19 mouse cellular contexts compared by ENCODE assay signal in genomic region chr9:70962781-70963455, GRCm38 (mm10). TPM values are rescaled to one million over a fixed set of nuclear protein-coding genes. Genes with fewer than 3 reads are reported as not detected.
DNase-seq lines count a peak whose midpoint lies in the region; ATAC-seq lines count a peak whose summit lies in the region.
"Had no signal": no experiment of that assay in that cellular context is flagged by ENCODE, and none has a peak within 500 bp of the region (broad histone marks: within the 10 kb centered on the region; RNA-seq: fewer than 3 reads in every experiment).

No protein-coding gene starts in this region.

- no peak overlapping the region for H3K9ac ChIP-seq in neural tube, embryonic 13.5 days
- no peak overlapping the region for H3K9ac ChIP-seq in midbrain, embryonic 12.5 days (replicated peaks)
- H3K9ac ChIP-seq: embryonic facial prominence, embryonic 12.5 days had no signal

- H3K9me3 ChIP-seq in heart, embryonic 10.5 days = no peaks in the 10 kb centered on the region
- no peaks in the 10 kb centered on the region for H3K9me3 ChIP-seq in neural tube, embryonic 13.5 days
- no peaks in the 10 kb centered on the region for H3K9me3 ChIP-seq in midbrain, embryonic 12.5 days
- H3K9me3 ChIP-seq: embryonic facial prominence, embryonic 12.5 days had no signal

- no peak overlapping the region for H3K4me3 ChIP-seq in heart, embryonic 10.5 days
- no peak overlapping the region for H3K4me3 ChIP-seq in neural tube, embryonic 13.5 days
- H3K4me3 ChIP-seq in midbrain, embryonic 12.5 days = no peak overlapping the region
- H3K4me3 ChIP-seq: embryonic facial prominence, embryonic 12.5 days; myocyte had no signal

- no peak for ATAC-seq in neural tube, embryonic 13.5 days (ENCODE audit: low read depth)
- ATAC-seq in midbrain, embryonic 12.5 days (ENCODE audit: low FRiP score, low read depth) = no peak
- ATAC-seq in megakaryocyte, adult 5-6 weeks (ENCODE audit: poor library complexity, severe bottlenecking) = no peak

- H3K36me3 ChIP-seq in heart, embryonic 10.5 days = no peaks in the 10 kb centered on the region
- no peaks in the 10 kb centered on the region for H3K36me3 ChIP-seq in neural tube, embryonic 13.5 days
- H3K36me3 ChIP-seq in midbrain, embryonic 12.5 days = no peaks in the 10 kb centered on the region
- H3K36me3 ChIP-seq: embryonic facial prominence, embryonic 12.5 days had no signal

- no peak overlapping the region for H3K27ac ChIP-seq in heart, embryonic 10.5 days
- peak overlapping the region; percentile 70 for H3K27ac ChIP-seq in neural tube, embryonic 13.5 days (replicated peaks)
- peak overlapping the region; percentile 50; the same call in 1 of the 2 replicates for H3K27ac ChIP-seq in midbrain, embryonic 12.5 days (replicated peaks)
- H3K27ac ChIP-seq: embryonic facial prominence, embryonic 12.5 days had no signal

- H3K4me1 ChIP-seq in heart, embryonic 10.5 days = 0 out of 2 replicates have a peak, but pooled peaks cover 4% of the 10 kb centered on the region
- H3K4me1 ChIP-seq in neural tube, embryonic 13.5 days (replicated peaks) = peaks cover 3% of the 10 kb centered on the region; the same call in 1 of the 2 replicates
- H3K4me1 ChIP-seq in midbrain, embryonic 12.5 days = no peaks in the 10 kb centered on the region
- H3K4me1 ChIP-seq: embryonic facial prominence, embryonic 12.5 days had no signal

- peak; percentile 69 for DNase-seq in heart, embryonic 10.5 days (ENCODE audit: low spot score)
- DNase-seq in heart, adult 9 months (ENCODE audit: low spot score in 2 of 2) = no peak
- DNase-seq in neural tube, embryonic 10.5 days (ENCODE audit: extremely low spot score, low spot score) = no peak
- DNase-seq in right cerebral cortex, postnatal 25 days = no peak
- DNase-seq in Muller cell, postnatal 12 days (ENCODE audit: inconsistent ontology term) = no peak
- DNase-seq: adrenal gland, postnatal 25 days; heart, adult 18-20 months; kidney, adult 9 months; kidney, postnatal 36 days; lung, adult 2 months; thymus, postnatal 14 days had no signal

- H3K27me3 ChIP-seq in heart, embryonic 10.5 days (ENCODE audit: insufficient read depth, poor library complexity, severe bottlenecking) = no peaks in the 10 kb centered on the region
- H3K27me3 ChIP-seq in neural tube, embryonic 13.5 days = no peaks in the 10 kb centered on the region
- H3K27me3 ChIP-seq in midbrain, embryonic 12.5 days = no peaks in the 10 kb centered on the region
- H3K27me3 ChIP-seq: embryonic facial prominence, embryonic 12.5 days had no signal

- no peak overlapping the region for H3K4me2 ChIP-seq in neural tube, embryonic 13.5 days
- H3K4me2 ChIP-seq in midbrain, embryonic 12.5 days (replicated peaks) = no peak overlapping the region
- H3K4me2 ChIP-seq: embryonic facial prominence, embryonic 12.5 days; liver, embryonic 11.5 days had no signal

- 72% methylated on average over 2 of the region's 2 CpGs for WGBS in heart, embryonic 10.5 days
- 92% methylated on average over 2 of the region's 2 CpGs for WGBS in neural tube, embryonic 13.5 days
- WGBS in midbrain, embryonic 12.5 days = 93% methylated on average over 2 of the region's 2 CpGs

RNA-seq across cellular contexts. Expression of gene Lipc, which starts 10.9 kb away (rescaled TPM):
- 0.11 and 1.9 TPM in 2 replicates for polyA plus RNA-seq in heart, embryonic 10.5 days (2016; fragmentation: Nextera tagmentation; extraction: Ambion mirVana)
- polyA plus RNA-seq in neural tube, embryonic 13.5 days (2015; fragmentation: Nextera tagmentation; extraction: Ambion mirVana) = 0.36 TPM in 1 of 2 replicates, not detected in the other
- polyA plus RNA-seq in midbrain, embryonic 12.5 days (2016; fragmentation: Nextera tagmentation; extraction: Ambion mirVana) = not detected in 2 replicates
- 0.36 TPM in 1 of 2 replicates, not detected in the other for total RNA-seq in megakaryocyte, adult 5-6 weeks (2015)
- total RNA-seq in megakaryocyte, adult 5-6 weeks (2017) = not detected in 2 replicates
- total RNA-seq: adrenal gland, postnatal 25 days; gastrocnemius, adult 8-10 months had no signal
- polyA plus RNA-seq: C2C12; embryonic facial prominence, embryonic 12.5 days had no signal
